Mouse (Mus musculus): ENCODE results near the gene Me3. TPM values are rescaled to one million over a fixed set of nuclear protein-coding genes. Genes with fewer than 3 reads are reported as not detected.

Gene Me3
- total RNA-seq, 1 experiment, result 0.13 TPM

GRCm38 (mm10) chr7:89903442-89904343, 271.5 kb downstream of the Me3 start, which contains the start of gene Ccdc81:
Ccdc81 (minus strand) TSS chr7:89903629.
- Histone ChIP-seq H3K36me3 (ENCODE audit: control insufficient read depth, insufficient read depth, low read length, poor library complexity, severe bottlenecking) (no peaks in the 10 kb centered on the region), H3K4me1 (ENCODE audit: control insufficient read depth in 2 of 2, insufficient read depth in 2 of 2, low read length in 2 of 2, poor library complexity in 1 of 2) (peaks cover 6% of the 10 kb centered on the region in 2 experiments; a peak in 2 of 4 replicates), H3K27ac (ENCODE audit: insufficient read depth, low read depth, low read length, poor library complexity, severe bottlenecking) (no peak within 1 kb of the TSS), H3K9ac (ENCODE audit: insufficient read depth, low read depth, low read length, poor library complexity, severe bottlenecking) (no peak within 1 kb of the TSS), H3K9me3 (ENCODE audit: control insufficient read depth, insufficient read depth, low read depth, low read length) (no peaks in the 10 kb centered on the region), H3K4me3 (ENCODE audit: insufficient read depth in 1 of 2, low read depth in 1 of 2, low read length in 2 of 2, poor library complexity in 1 of 2, severe bottlenecking in 1 of 2) (no peak within 1 kb of the TSS)
- no peak for TF ChIP-seq CHD2 (IDR thresholded peaks at IDR 0.05; ENCODE audit: low read depth, low read length)
- TF ChIP-seq HCFC1 (IDR thresholded peaks at IDR 0.05; ENCODE audit: borderline replicate concordance, insufficient read depth, low read length), result no peak
- no peak for TF ChIP-seq ZC3H11A (IDR thresholded peaks at IDR 0.05; ENCODE audit: borderline replicate concordance, low read depth, low read length)
- no peak for TF ChIP-seq MAFK (IDR thresholded peaks at IDR 0.05; ENCODE audit: insufficient read depth, low read depth, low read length)
- no peak for TF ChIP-seq ZNF384 (IDR thresholded peaks at IDR 0.05; ENCODE audit: low read depth, low read length)
- DNase-seq (ENCODE audit: low read depth, low spot score), result peak; percentile 39
- in situ Hi-C loops (cut with MboI; ENCODE audit: low sequenced_read_pairs in 2 of 2, unreplicated experiment in 2 of 2), result no loop called here

Other genes with a start within 250 kb of the Me3 start
- 19.0 and 29.2 TPM in 2 replicates for gene Tmem135, start 228.2 kb upstream of the Me3 start, total RNA-seq (2012; rRNA removed)
- 2.2 and 3.0 TPM in 2 replicates for gene Fzd4, start 228.0 kb upstream of the Me3 start, total RNA-seq (2012; rRNA removed)
- 72.3 and 126 TPM in 2 replicates for gene Prss23, start 105.2 kb upstream of the Me3 start, total RNA-seq (2012; rRNA removed)